Mouse (Mus musculus): ENCODE measurements at regions not wholly inside any gene's neighbourhood (a gene's known extent, or its start where the extent isn't known, plus 50 kb on each side); places are given as distances from the start of the nearest gene placed in this dataset.

DNA sequence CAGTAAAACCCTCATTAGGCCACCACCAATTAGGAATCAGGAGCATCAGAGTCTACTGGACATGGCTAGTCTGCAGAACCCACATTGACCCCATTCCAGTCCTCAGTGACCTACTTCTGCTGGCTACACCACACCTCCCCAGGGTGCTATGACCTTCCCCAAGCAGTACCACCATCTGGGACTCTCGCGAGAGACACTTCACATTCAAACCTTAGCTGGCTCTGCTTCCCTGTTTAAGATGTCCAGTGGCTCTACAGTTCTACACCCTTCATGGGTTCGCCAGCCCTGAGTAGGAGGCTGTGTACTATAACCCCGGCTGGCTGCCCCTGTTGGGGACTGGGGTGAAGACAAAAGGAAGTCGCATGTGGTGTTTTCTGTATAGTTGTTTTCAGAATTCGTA lies 174.4 kb upstream of the Cops8 start:
- no peak for TF ChIP-seq CTCF (IDR thresholded peaks at IDR 0.05; ENCODE audit: control insufficient read depth, insufficient read depth, insufficient read length)
- TF ChIP-seq MAX (IDR thresholded peaks at IDR 0.05): no peak
- TF ChIP-seq FOSL1 (IDR thresholded peaks at IDR 0.05; ENCODE audit: insufficient read depth, low read length, poor library complexity, severe bottlenecking): no peak
- no peak for TF ChIP-seq CEBPB (IDR thresholded peaks at IDR 0.05; ENCODE audit: low read depth)
